Comparison of ENCODE assay signal across 10 mouse cellular contexts in the genomic region with DNA sequence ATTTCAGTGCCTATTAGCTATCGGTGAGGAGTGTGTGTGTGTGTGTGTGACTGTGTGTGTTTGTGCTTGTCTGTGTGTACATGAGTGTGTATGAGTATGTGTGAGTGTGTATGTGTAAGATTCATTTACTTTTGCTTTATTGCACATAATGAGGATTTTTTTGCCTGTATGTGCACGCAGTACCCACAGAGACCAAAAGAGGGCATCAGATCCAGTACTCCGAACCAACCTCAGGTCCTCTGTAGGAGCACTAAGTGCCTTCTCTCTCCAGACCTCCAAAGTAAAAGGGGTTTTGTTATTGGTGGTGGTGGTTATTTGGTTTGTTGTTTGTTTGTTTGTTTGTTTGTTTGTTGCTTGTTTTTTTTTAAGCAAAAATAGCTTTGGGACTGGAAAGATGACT. TPM values are rescaled to one million over a fixed set of nuclear protein-coding genes. Genes with fewer than 3 reads are reported as not detected.
A peak's percentile ranks its signal among the peaks of the same experiment; 100 is the strongest.
DNase-seq lines count a peak whose midpoint lies in the region; ATAC-seq and TF ChIP-seq lines count a peak whose summit lies in the region.
"Had no signal": no experiment of that assay in that cellular context is flagged by ENCODE, and none has a peak within 500 bp of the region (broad histone marks: within the 10 kb centered on the region; RNA-seq: fewer than 3 reads in every experiment).

No protein-coding gene starts in this region.

- dilution Hi-C loops in CH12.LX (cut with MboI; ENCODE audit: extremely low pct_ligation_motif_present, extremely low pct_unique_long_range_greater_than_20kb, low sequenced_read_pairs) = no loop called here

- 78% methylated on average over 3 of the region's 3 CpGs for WGBS in intestine, postnatal 0 days
- 83% methylated on average over 3 of the region's 3 CpGs for WGBS in intestine, embryonic 15.5 days

- no peaks in the 10 kb centered on the region for H3K27me3 ChIP-seq in intestine, postnatal 0 days (replicated peaks; ENCODE audit: control insufficient read depth, insufficient read depth, low read length)
- H3K27me3 ChIP-seq in intestine, embryonic 15.5 days (replicated peaks) = no peaks in the 10 kb centered on the region
- no peaks in the 10 kb centered on the region for H3K27me3 ChIP-seq in CH12.LX (replicated peaks)

- H3K4me2 ChIP-seq in intestine, postnatal 0 days (replicated peaks; ENCODE audit: low read depth) = no peak overlapping the region
- H3K4me2 ChIP-seq in intestine, embryonic 15.5 days (replicated peaks) = no peak overlapping the region
- no peak overlapping the region for H3K4me2 ChIP-seq in CH12.LX (ENCODE audit: insufficient read depth, low read depth, poor library complexity, severe bottlenecking)

- H3K4me1 ChIP-seq in intestine, postnatal 0 days (replicated peaks; ENCODE audit: control insufficient read depth, insufficient read depth, low read length) = no peaks in the 10 kb centered on the region
- no peaks in the 10 kb centered on the region for H3K4me1 ChIP-seq in intestine, embryonic 15.5 days (replicated peaks)
- H3K4me1 ChIP-seq in CH12.LX (ENCODE audit: control insufficient read depth in 1 of 2, insufficient read depth in 2 of 2) = no peaks in the 10 kb centered on the region

- no peak for TF ChIP-seq POLR2A in CH12.LX (IDR thresholded peaks at IDR 0.05; ENCODE audit: low read depth, low read length)

- no peak overlapping the region for H3K9ac ChIP-seq in intestine, postnatal 0 days (ENCODE audit: low read depth, low read length)
- H3K9ac ChIP-seq in intestine, embryonic 15.5 days = no peak overlapping the region
- H3K9ac ChIP-seq in CH12.LX (ENCODE audit: insufficient read depth, low read depth) = no peak overlapping the region

- peak; percentile 76 for TF ChIP-seq CTCF in intestine, postnatal 0 days (IDR thresholded peaks at IDR 0.05; ENCODE audit: low read depth)
- TF ChIP-seq CTCF in CH12.LX (conservative IDR thresholded peaks at IDR 0.05 in 1 of 2, IDR thresholded peaks at IDR 0.05 in 1 of 2; ENCODE audit: low read depth in 2 of 2, low read length in 2 of 2) = peak; percentile 70 to 81

- DNase-seq in 3T3-L1 (ENCODE audit: low read depth, low spot score) (peak; percentile 52), CH12.LX (ENCODE audit: extremely low read depth) (peak; percentile 29)
- peak; percentile 20 to 37 for DNase-seq in thymus, postnatal 36 days
- no peak for DNase-seq in spleen, postnatal 36 days (ENCODE audit: low spot score in 2 of 2)
- no peak for DNase-seq in Muller cell, postnatal 12 days (ENCODE audit: inconsistent ontology term)

- H3K4me3 ChIP-seq in intestine, postnatal 0 days (ENCODE audit: low read depth, low read length) = no peak overlapping the region
- H3K4me3 ChIP-seq in intestine, embryonic 15.5 days (replicated peaks) = no peak overlapping the region
- no peak overlapping the region for H3K4me3 ChIP-seq in CH12.LX (replicated peaks in 1 of 3; ENCODE audit: low read depth in 2 of 3, low read length in 2 of 3, poor library complexity in 1 of 3)

- no peak for TF ChIP-seq EP300 in CH12.LX (IDR thresholded peaks at IDR 0.05; ENCODE audit: low read length)

- ATAC-seq in intestine, postnatal 0 days = no peak
- no peak for ATAC-seq in intestine, embryonic 15.5 days
- ATAC-seq in erythroblast, adult 5-6 weeks (replicated peaks; ENCODE audit: low FRiP score, poor library complexity, severe bottlenecking) = peak; percentile 68

- H3K9me3 ChIP-seq in intestine, postnatal 0 days (ENCODE audit: control insufficient read depth) = no peaks in the 10 kb centered on the region
- H3K9me3 ChIP-seq in intestine, embryonic 15.5 days = no peaks in the 10 kb centered on the region
- H3K9me3 ChIP-seq in CH12.LX (replicated peaks; ENCODE audit: low read length) = no peaks in the 10 kb centered on the region

- TF ChIP-seq RAD21 in CH12.LX (IDR thresholded peaks at IDR 0.05; ENCODE audit: low read depth, low read length) = peak; percentile 65

- no peak overlapping the region for H3K27ac ChIP-seq in intestine, postnatal 0 days (ENCODE audit: low read depth, low read length)
- H3K27ac ChIP-seq in intestine, embryonic 15.5 days = no peak overlapping the region
- no peak overlapping the region for H3K27ac ChIP-seq in CH12.LX (ENCODE audit: insufficient read depth, low read depth)

- in situ Hi-C loops in CH12.LX (cut with MboI; ENCODE audit: low pct_ligation_motif_present, low pct_unique_long_range_greater_than_20kb, low sequenced_read_pairs) = no loop called here

- no peaks in the 10 kb centered on the region for H3K79me2 ChIP-seq in CH12.LX (replicated peaks; ENCODE audit: control insufficient read depth, extremely low read depth, insufficient read depth, poor library complexity, severe bottlenecking)

- no peaks in the 10 kb centered on the region for H3K36me3 ChIP-seq in intestine, postnatal 0 days (ENCODE audit: control insufficient read depth, insufficient read depth)
- no peaks in the 10 kb centered on the region for H3K36me3 ChIP-seq in intestine, embryonic 15.5 days
- H3K36me3 ChIP-seq in CH12.LX (replicated peaks in 1 of 2; ENCODE audit: control insufficient read depth in 1 of 2, insufficient read depth in 1 of 2, low read length in 1 of 2) = no peaks in the 10 kb centered on the region

TF ChIP-seq in CH12.LX, 34 proteins besides CTCF, POLR2A, EP300 and RAD21:
- TF ChIP-seq NELFE (IDR thresholded peaks at IDR 0.05; ENCODE audit: low read depth, low read length) (peak; percentile 31; the same call in 1 of the 2 replicates), ZC3H11A (IDR thresholded peaks at IDR 0.05; ENCODE audit: low read depth, low read length) (peak; percentile 12; the same call in 1 of the 2 replicates), NRF1 (IDR thresholded peaks at IDR 0.05; ENCODE audit: low read depth, low read length) (no peak), SIN3A (IDR thresholded peaks at IDR 0.05; ENCODE audit: low read length) (no peak), ELF1 (IDR thresholded peaks at IDR 0.05; ENCODE audit: low read depth, low read length) (no peak), SMC3 (IDR thresholded peaks at IDR 0.05; ENCODE audit: low read depth, low read length) (peak; percentile 80), CHD1 (IDR thresholded peaks at IDR 0.05; ENCODE audit: low read depth, low read length) (no peak), BHLHE40 (IDR thresholded peaks at IDR 0.05; ENCODE audit: low read depth, low read length) (no peak), ZNF384 (IDR thresholded peaks at IDR 0.05; ENCODE audit: low read depth, low read length) (0 out of 2 replicates have a peak, but pooled peaks have one; percentile 23), RCOR1 (conservative IDR thresholded peaks at IDR 0.05; ENCODE audit: low read depth, low read length) (no peak)

RNA-seq across cellular contexts. Expression of a gene that starts 5.2 kb away (rescaled TPM):
- not detected in 2 replicates for polyA plus RNA-seq in intestine, postnatal 0 days (2015; fragmentation: Nextera tagmentation; extraction: Ambion mirVana)
- not detected in 2 replicates for polyA plus RNA-seq in intestine, embryonic 15.5 days (2015; fragmentation: Nextera tagmentation; extraction: Ambion mirVana)
- total RNA-seq in CH12.LX (2012; rRNA removed) (not detected in 2 replicates), CH12.LX (2014; rRNA removed) (not detected in 2 replicates)
- not detected in 2 replicates for polyA plus RNA-seq in CH12.LX (2012; ENCODE audit: insufficient read length, low read depth)
- not detected in 2 replicates for total RNA-seq in erythroblast, adult 5-6 weeks (2015; ENCODE audit: low replicate concordance)
- not detected in 2 replicates for total RNA-seq in erythroblast, adult 5-6 weeks (2017; ENCODE audit: low replicate concordance)
- polyA plus RNA-seq: stomach, embryonic 14.5 days had no signal

RNA-seq across cellular contexts. Expression of a gene that starts 8.5 kb away (rescaled TPM):
- polyA plus RNA-seq in intestine, postnatal 0 days (2015; fragmentation: Nextera tagmentation; extraction: Ambion mirVana) = not detected in 2 replicates
- not detected in 2 replicates for polyA plus RNA-seq in intestine, embryonic 15.5 days (2015; fragmentation: Nextera tagmentation; extraction: Ambion mirVana)
- total RNA-seq in CH12.LX (2012; rRNA removed) (not detected in 2 replicates), CH12.LX (2014; rRNA removed) (not detected in 2 replicates)
- not detected in 2 replicates for polyA plus RNA-seq in CH12.LX (2012; ENCODE audit: insufficient read length, low read depth)
- not detected in 2 replicates for total RNA-seq in erythroblast, adult 5-6 weeks (2015; ENCODE audit: low replicate concordance)
- not detected in 2 replicates for total RNA-seq in erythroblast, adult 5-6 weeks (2017; ENCODE audit: low replicate concordance)
- polyA plus RNA-seq: liver, embryonic 16.5 days; stomach, embryonic 14.5 days had no signal

RNA-seq across cellular contexts. Expression of a gene that starts 30.3 kb away (rescaled TPM):
- 20.9 and 21.9 TPM in 2 replicates for polyA plus RNA-seq in intestine, postnatal 0 days (2015; fragmentation: Nextera tagmentation; extraction: Ambion mirVana)
- 33.1 and 34.3 TPM in 2 replicates for polyA plus RNA-seq in intestine, embryonic 15.5 days (2015; fragmentation: Nextera tagmentation; extraction: Ambion mirVana)
- total RNA-seq in CH12.LX (2012; rRNA removed) (10.0 and 10.3 TPM in 2 replicates), CH12.LX (2014; rRNA removed) (13.3 and 18.3 TPM in 2 replicates)
- 9.3 and 9.5 TPM in 2 replicates for polyA plus RNA-seq in CH12.LX (2012; ENCODE audit: insufficient read length, low read depth)
- 0.63 and 2.5 TPM in 2 replicates for total RNA-seq in erythroblast, adult 5-6 weeks (2015; ENCODE audit: low replicate concordance)
- total RNA-seq in erythroblast, adult 5-6 weeks (2017; ENCODE audit: low replicate concordance) = 1.8 and 3.7 TPM in 2 replicates

Comparison
In these comparisons a context has a peak if more than half of its experiments do, and no peak if none do; other contexts are left out.
1. DNase-seq: peak in 3T3-L1 (single experiment), CH12.LX (single experiment) and thymus, postnatal 36 days (2 of 2); none in spleen, postnatal 36 days (0 of 2) and Muller cell, postnatal 12 days (single experiment).